Mouse (Mus musculus) bone marrow, adult 2 months (tissue): Measurements from ENCODE around the gene Vwa8. TPM values are rescaled to one million over a fixed set of nuclear protein-coding genes. Genes with fewer than 3 reads are reported as not detected.
A peak's percentile ranks its signal among the peaks of the same experiment; 100 is the strongest.
"Not testable (repeated sequence)": the region's sequence is repeated elsewhere in the genome, so short reads cannot be mapped to it uniquely, and the experiment has no call there.

Experiments
- H3K27ac ChIP-seq: fragments of 200-500 bp; 2 replicates; pipeline ENCODE4 v1.5.1; 2012; ENCODE audit warnings: low read depth, mild to moderate bottlenecking, control low read depth, inconsistent platforms, low read length; ENCODE audit not compliant: control insufficient read depth, poor library complexity, insufficient read depth
- H3K4me1 ChIP-seq: fragments of 200-500 bp; 2 replicates; pipeline ENCODE4 v1.6.1; 2011; ENCODE audit warnings: low read length; ENCODE audit not compliant: control insufficient read depth, insufficient read depth
- H3K4me3 ChIP-seq: fragments of 200-500 bp; replicated peaks from 2 replicates; pipeline ENCODE3; 2011; ENCODE audit warnings: mild to moderate bottlenecking, low read depth, low read length, control low read depth; ENCODE audit not compliant: control insufficient read depth
- CTCF ChIP-seq: fragments of 200-500 bp; IDR thresholded peaks from 2 replicates; pipeline ENCODE4 v1.5.1; 2011; ENCODE audit warnings: low read length, control low read depth; ENCODE audit not compliant: control insufficient read depth, insufficient read depth
- POLR2A ChIP-seq: fragments of 200-500 bp; IDR thresholded peaks from 2 replicates; pipeline ENCODE4 v1.6.1; 2011; ENCODE audit warnings: low read depth, mild to moderate bottlenecking, control low read depth, low read length, borderline replicate concordance; ENCODE audit not compliant: control insufficient read depth
- WGBS: fragments of 180-500 bp; shearing (Covaris S2); methylation state at CpG from one replicate; pipeline ENCODE4 v1.1.7; 2018; 5-methylcytosine and 5-hydroxymethylcytosine counted together
- polyA plus RNA-seq: library from polyadenylated mRNA; stranded (reverse); fragments of >200 nt; gene quantifications from 2 replicates; pipeline ENCODE4 v1.2.4, GENCODE M21; 2011; ENCODE audit warnings: low replicate concordance; ENCODE audit not compliant: missing spikeins, insufficient read depth, insufficient read length

Gene Vwa8
- polyA plus RNA-seq, 1 experiment: 7.6 TPM

DNA sequence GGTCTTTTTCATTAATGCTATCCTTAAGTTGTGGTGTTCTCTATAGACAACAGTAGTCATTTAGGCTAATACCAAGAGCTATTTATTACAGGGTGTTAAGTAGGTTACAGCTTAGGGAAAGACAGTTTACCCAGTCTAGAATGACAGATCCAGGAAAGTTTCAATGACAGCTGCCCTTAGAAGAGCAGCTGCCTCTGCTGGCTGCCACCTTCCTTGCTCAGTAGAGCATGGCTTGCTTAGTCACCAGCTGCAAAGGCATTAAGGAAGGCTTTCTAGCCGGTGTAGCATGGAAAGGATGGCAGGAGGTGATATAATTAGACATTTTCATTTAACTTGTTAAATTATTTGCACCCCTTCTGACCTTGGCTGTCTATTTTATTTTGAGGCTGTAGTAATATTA is 123.6 kb downstream of the Vwa8 start:
- H3K27ac ChIP-seq: no peak overlapping the region
- 58% methylated on average over 1 of the region's 1 CpGs for whole genome bisulfite sequencing
- TF ChIP-seq POLR2A (no peak), CTCF (no peak)
- no peaks in the 10 kb centered on the region for H3K4me1 ChIP-seq
- no peak overlapping the region for H3K4me3 ChIP-seq

- Histone ChIP-seq H3K4me3 (no peak overlapping the region), H3K4me1 (no peaks in the 10 kb centered on the region), H3K27ac (no peak overlapping the region)
- TF ChIP-seq CTCF (no peak), POLR2A (no peak)
- WGBS: 79% methylated on average over 2 of the region's 2 CpGs
These were observed 134.3 kb downstream of the Vwa8 start for GRCm38 (mm10) chr14:78983104-78983503.

GRCm38 (mm10) chr14:78984296-78984695 is 135.4 kb downstream of the Vwa8 start:
- Histone ChIP-seq H3K4me1 (no peaks in the 10 kb centered on the region), H3K4me3 (no peak overlapping the region), H3K27ac (no peak overlapping the region)
- 44% methylated on average over 2 of the region's 2 CpGs for WGBS
- TF ChIP-seq POLR2A: no peak
- TF ChIP-seq CTCF: no peak

DNA sequence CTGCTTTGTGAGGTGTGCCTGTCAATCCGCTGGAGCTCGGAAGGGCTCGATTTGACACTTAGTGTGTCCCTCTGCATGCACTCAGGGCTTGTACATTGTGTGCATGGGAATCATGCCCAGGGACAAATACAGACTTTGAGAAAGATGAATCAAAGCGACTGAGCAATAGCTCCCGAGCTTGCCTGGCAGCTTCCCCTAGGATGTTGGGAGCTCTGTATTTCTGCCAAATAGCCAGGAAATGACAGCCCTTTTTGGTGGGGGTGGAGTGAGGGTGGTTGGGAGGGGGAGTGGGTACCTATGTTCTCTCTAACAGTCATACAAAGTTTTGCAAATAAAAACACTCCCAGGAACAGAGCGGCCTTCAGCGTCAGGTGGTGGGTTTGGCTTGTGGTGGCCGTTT is 138.7 kb downstream of the Vwa8 start:
- H3K4me1 ChIP-seq: no peaks in the 10 kb centered on the region
- WGBS: 90% methylated on average over 8 of the region's 8 CpGs
- H3K4me3 ChIP-seq: no peak overlapping the region
- TF ChIP-seq POLR2A (no peak), CTCF (no peak)
- H3K27ac ChIP-seq: no peak overlapping the region

DNA sequence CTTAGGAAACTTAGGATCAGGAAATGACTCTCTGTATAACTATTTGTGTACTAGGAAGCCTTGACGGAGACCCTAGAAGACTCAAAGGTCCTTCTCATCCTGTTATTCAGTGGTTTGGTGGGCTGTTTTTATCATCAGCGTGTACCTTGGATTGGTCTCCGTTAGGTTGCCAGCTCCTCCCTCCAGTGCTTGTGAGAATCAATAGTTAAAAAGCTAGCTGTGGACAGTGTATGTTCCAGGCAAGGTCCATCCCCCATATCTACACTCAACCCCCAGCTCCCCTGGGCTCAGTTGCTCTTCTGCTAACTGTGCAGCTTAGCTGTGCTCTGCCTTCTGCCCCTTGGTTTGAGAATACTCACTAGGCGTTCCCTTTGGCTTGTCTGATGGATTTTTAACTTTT is 143.6 kb downstream of the Vwa8 start:
- H3K27ac ChIP-seq: no peak overlapping the region
- no peak overlapping the region for H3K4me3 ChIP-seq
- H3K4me1 ChIP-seq: no peaks in the 10 kb centered on the region
- TF ChIP-seq POLR2A (no peak), CTCF (no peak)
- WGBS: 87% methylated on average over 4 of the region's 4 CpGs

- H3K27ac ChIP-seq: no peak overlapping the region
- 80% methylated on average over 4 of the region's 4 CpGs for WGBS
- TF ChIP-seq POLR2A (no peak), CTCF (no peak)
- H3K4me1 ChIP-seq: no peaks in the 10 kb centered on the region
- H3K4me3 ChIP-seq: no peak overlapping the region
These were observed 144.7 kb downstream of the Vwa8 start for GRCm38 (mm10) chr14:78993515-78993914.

GRCm38 (mm10) chr14:78996359-78996758 is 147.5 kb downstream of the Vwa8 start:
- no peak overlapping the region for H3K4me3 ChIP-seq
- no peak overlapping the region for H3K27ac ChIP-seq
- WGBS: 84% methylated on average over 2 of the region's 2 CpGs
- no peaks in the 10 kb centered on the region for H3K4me1 ChIP-seq
- no peak for TF ChIP-seq POLR2A
- no peak for TF ChIP-seq CTCF

DNA sequence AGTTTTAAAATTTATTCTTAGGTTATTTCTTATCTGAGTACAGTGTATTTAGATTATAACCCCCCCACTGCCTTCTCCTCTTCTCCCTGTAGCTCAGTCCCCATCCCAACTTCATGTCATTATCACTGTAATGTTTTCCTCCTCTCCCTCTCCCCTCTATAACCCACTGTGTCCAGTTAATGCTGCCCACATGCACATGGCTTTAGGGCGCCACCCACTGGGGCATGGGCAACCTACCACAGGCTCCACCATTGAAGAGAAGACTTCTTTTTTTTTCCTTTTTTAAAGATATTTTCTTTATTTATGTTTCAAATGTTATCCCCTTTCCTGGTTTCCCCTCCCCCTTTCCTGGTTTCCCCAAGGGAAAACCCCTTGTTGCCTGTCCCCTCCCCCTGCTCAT is 154.7 kb downstream of the Vwa8 start:
- TF ChIP-seq CTCF: peak; percentile 59
- no peak for TF ChIP-seq POLR2A
- Histone ChIP-seq H3K4me3 (no peak overlapping the region), H3K4me1 (no peaks in the 10 kb centered on the region), H3K27ac (no peak overlapping the region)
- 88% methylated on average over 1 of the region's 1 CpGs for WGBS

- not testable (repeated sequence) for H3K27ac ChIP-seq, H3K4me1 ChIP-seq, H3K4me3 ChIP-seq
- 81% methylated on average over 5 of the region's 5 CpGs for WGBS
These were observed 168.9 kb downstream of the Vwa8 start for GRCm38 (mm10) chr14:79017710-79018109.
